Mouse (Mus musculus): ENCODE measurements around the gene Il4i1. TPM values are rescaled to one million over a fixed set of nuclear protein-coding genes. Genes with fewer than 3 reads are reported as not detected.

Gene Il4i1
- polyA plus RNA-seq, 1 experiment, result 71.7 TPM

GRCm38 (mm10) chr7:44883036-44883435 lies 66.8 kb downstream of the Il4i1 start:
- DNase-seq, result no peak
- H3K36me3 ChIP-seq (ENCODE audit: control insufficient read depth, insufficient read depth, low read length), result peaks cover 28% of the 10 kb centered on the region
- H3K27me3 ChIP-seq (ENCODE audit: control insufficient read depth, insufficient read depth, low read length), result no peaks in the 10 kb centered on the region

DNA sequence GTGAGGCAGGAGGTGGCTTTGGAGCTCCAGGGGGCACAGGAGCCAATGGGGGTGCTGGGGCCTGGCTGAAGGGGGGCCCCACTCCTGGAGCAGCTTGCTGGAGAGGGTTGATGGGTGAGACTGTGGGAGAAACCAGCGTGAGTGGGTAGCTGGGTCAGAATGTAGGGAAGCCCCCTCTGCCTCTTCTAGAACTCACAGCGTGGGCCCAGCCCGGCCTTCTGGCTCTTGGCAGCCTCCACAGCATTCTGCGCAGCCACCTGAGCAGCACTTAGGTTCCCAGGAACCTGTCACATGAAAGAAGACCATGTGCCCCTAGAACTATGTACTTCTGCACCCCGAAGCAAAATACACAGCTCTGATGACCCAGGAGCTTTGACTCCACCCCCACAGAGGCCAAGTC lies 68.5 kb downstream of the Il4i1 start:
- no peaks in the 10 kb centered on the region for H3K4me1 ChIP-seq (replicated peaks; ENCODE audit: control insufficient read depth, insufficient read depth, low read length)
- DNase-seq, result no peak
- no peak overlapping the region for H3K4me3 ChIP-seq (ENCODE audit: control insufficient read depth, insufficient read depth, low read length)
- no peak overlapping the region for H3K27ac ChIP-seq (ENCODE audit: control insufficient read depth, insufficient read depth, low read length)
- H3K36me3 ChIP-seq (ENCODE audit: control insufficient read depth, insufficient read depth, low read length), result peaks cover 28% of the 10 kb centered on the region
- WGBS, result 96% methylated on average over 5 of the region's 5 CpGs
- no peak for TF ChIP-seq POLR2A (IDR thresholded peaks at IDR 0.05; ENCODE audit: control insufficient read depth, extremely low read depth, insufficient read depth, low read length, poor library complexity)
- no peak for TF ChIP-seq CTCF (IDR thresholded peaks at IDR 0.05; ENCODE audit: borderline replicate concordance, control insufficient read depth, extremely low read depth, insufficient read depth, low read length, poor library complexity)
- H3K27me3 ChIP-seq (ENCODE audit: control insufficient read depth, insufficient read depth, low read length), result no peaks in the 10 kb centered on the region

More at GRCm38 (mm10) chr7:44883036-44883435, 66.8 kb downstream of the Il4i1 start:
- Histone ChIP-seq H3K4me1 (replicated peaks; ENCODE audit: control insufficient read depth, insufficient read depth, low read length) (no peaks in the 10 kb centered on the region), H3K4me3 (ENCODE audit: control insufficient read depth, insufficient read depth, low read length) (no peak overlapping the region), H3K27ac (ENCODE audit: control insufficient read depth, insufficient read depth, low read length) (no peak overlapping the region)
- TF ChIP-seq CTCF (IDR thresholded peaks at IDR 0.05; ENCODE audit: borderline replicate concordance, control insufficient read depth, extremely low read depth, insufficient read depth, low read length, poor library complexity) (no peak), POLR2A (IDR thresholded peaks at IDR 0.05; ENCODE audit: control insufficient read depth, extremely low read depth, insufficient read depth, low read length, poor library complexity) (no peak)
- WGBS, result 98% methylated on average over 3 of the region's 3 CpGs

- 89% methylated on average over 7 of the region's 7 CpGs for WGBS
- DNase-seq, result no peak
- no peaks in the 10 kb centered on the region for H3K27me3 ChIP-seq (ENCODE audit: control insufficient read depth, insufficient read depth, low read length)
- H3K36me3 ChIP-seq (ENCODE audit: control insufficient read depth, insufficient read depth, low read length), result peaks cover 24% of the 10 kb centered on the region
- H3K27ac ChIP-seq (ENCODE audit: control insufficient read depth, insufficient read depth, low read length), result no peak overlapping the region
- peaks cover 17% of the 10 kb centered on the region for H3K4me1 ChIP-seq (replicated peaks; ENCODE audit: control insufficient read depth, insufficient read depth, low read length)
- H3K4me3 ChIP-seq (ENCODE audit: control insufficient read depth, insufficient read depth, low read length), result no peak overlapping the region
- TF ChIP-seq POLR2A (IDR thresholded peaks at IDR 0.05; ENCODE audit: control insufficient read depth, extremely low read depth, insufficient read depth, low read length, poor library complexity) (no peak), CTCF (IDR thresholded peaks at IDR 0.05; ENCODE audit: borderline replicate concordance, control insufficient read depth, extremely low read depth, insufficient read depth, low read length, poor library complexity) (no peak)
Observed at GRCm38 (mm10) chr7:44886964-44887363, 70.8 kb downstream of the Il4i1 start.

DNA sequence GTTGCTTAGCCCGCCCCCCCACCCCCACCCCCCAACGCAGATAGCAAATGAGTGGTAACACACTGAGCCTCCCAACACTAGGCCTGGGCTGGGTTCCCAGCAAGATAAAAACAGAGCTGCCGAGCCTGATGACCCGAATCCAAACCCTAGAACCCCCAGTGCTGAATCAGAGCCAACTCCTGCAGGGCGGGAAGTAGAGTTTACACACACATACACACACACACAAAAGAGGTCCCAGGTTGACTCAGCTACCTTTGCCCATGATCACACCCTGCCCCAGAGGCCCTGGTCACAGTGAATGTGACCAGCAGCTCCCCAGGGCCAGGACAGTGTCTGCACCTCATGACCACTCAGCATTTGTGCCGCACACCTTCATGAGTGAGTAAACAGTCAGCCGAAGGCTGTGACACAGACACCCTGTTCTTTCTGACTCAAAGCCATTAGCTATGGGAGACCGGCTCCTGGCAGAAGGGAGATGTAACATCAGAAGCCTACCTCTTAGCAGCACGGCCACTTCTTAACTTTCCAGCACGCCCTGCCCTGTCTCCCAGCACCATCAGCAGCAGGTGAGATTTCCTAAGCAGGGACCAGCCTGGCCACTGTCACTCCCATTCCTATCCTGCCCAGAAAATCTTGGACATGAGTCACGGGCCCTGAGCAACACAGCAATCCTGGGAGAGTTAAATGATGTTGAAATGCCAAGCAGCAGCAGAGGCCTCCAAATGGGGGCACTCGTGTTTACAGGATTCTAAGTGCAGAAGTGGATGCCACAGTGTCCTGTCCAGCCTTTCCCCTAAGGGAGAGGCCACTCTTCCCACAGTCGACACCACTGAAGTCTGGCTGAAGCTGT lies 72.3 kb downstream of the Il4i1 start:
- Histone ChIP-seq H3K4me1 (replicated peaks; ENCODE audit: control insufficient read depth, insufficient read depth, low read length) (peaks cover 17% of the 10 kb centered on the region), H3K4me3 (ENCODE audit: control insufficient read depth, insufficient read depth, low read length) (no peak overlapping the region), H3K27me3 (ENCODE audit: control insufficient read depth, insufficient read depth, low read length) (no peaks in the 10 kb centered on the region), H3K27ac (ENCODE audit: control insufficient read depth, insufficient read depth, low read length) (no peak overlapping the region), H3K36me3 (ENCODE audit: control insufficient read depth, insufficient read depth, low read length) (peaks cover 13% of the 10 kb centered on the region)
- 95% methylated on average over 13 of the region's 13 CpGs for WGBS
- TF ChIP-seq CTCF (IDR thresholded peaks at IDR 0.05; ENCODE audit: borderline replicate concordance, control insufficient read depth, extremely low read depth, insufficient read depth, low read length, poor library complexity) (no peak), POLR2A (IDR thresholded peaks at IDR 0.05; ENCODE audit: control insufficient read depth, extremely low read depth, insufficient read depth, low read length, poor library complexity) (no peak)
- DNase-seq, result no peak

DNA sequence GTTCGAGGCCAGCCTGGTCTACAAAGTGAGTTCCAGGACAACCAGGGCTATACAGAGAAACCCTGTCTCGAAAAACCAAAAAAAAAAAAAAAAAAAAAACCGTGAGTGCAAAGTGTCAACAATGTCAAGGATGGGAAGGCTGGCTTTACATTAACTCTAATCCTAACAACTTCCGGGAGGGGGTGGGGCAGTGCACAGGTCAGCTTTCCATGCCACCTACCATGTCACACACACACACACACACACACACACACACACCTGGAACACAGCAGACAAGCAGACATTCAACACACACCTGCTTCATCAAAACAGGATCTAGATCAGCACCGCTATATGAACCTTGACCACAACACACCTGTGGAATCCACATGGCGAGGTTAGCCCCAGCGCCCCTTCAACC lies 74.0 kb downstream of the Il4i1 start:
- Histone ChIP-seq H3K27me3 (ENCODE audit: control insufficient read depth, insufficient read depth, low read length) (no peaks in the 10 kb centered on the region), H3K4me1 (replicated peaks; ENCODE audit: control insufficient read depth, insufficient read depth, low read length) (peaks cover 17% of the 10 kb centered on the region), H3K36me3 (ENCODE audit: control insufficient read depth, insufficient read depth, low read length) (no peaks in the 10 kb centered on the region), H3K27ac (ENCODE audit: control insufficient read depth, insufficient read depth, low read length) (no peak overlapping the region), H3K4me3 (ENCODE audit: control insufficient read depth, insufficient read depth, low read length) (no peak overlapping the region)
- 85% methylated on average over 7 of the region's 7 CpGs for WGBS
- no peak for DNase-seq
- TF ChIP-seq CTCF (IDR thresholded peaks at IDR 0.05; ENCODE audit: borderline replicate concordance, control insufficient read depth, extremely low read depth, insufficient read depth, low read length, poor library complexity), result no peak
- TF ChIP-seq POLR2A (IDR thresholded peaks at IDR 0.05; ENCODE audit: control insufficient read depth, extremely low read depth, insufficient read depth, low read length, poor library complexity), result no peak

Other genes starting within 250 kb of the Il4i1 start
- gene Napsa, start 244.0 kb upstream of the Il4i1 start, polyA plus RNA-seq (2012; rRNA removed), result 28.0 and 32.0 TPM in 2 replicates
- gene Kcnc3, start 225.7 kb upstream of the Il4i1 start, polyA plus RNA-seq (2012; rRNA removed), result 0.82 and 1.0 TPM in 2 replicates
- 1.9 and 3.7 TPM in 2 replicates for gene Myh14, start 145.5 kb upstream of the Il4i1 start, polyA plus RNA-seq (2012; rRNA removed)
- gene Izumo2, start 107.6 kb upstream of the Il4i1 start, polyA plus RNA-seq (2012; rRNA removed), result not detected in 2 replicates
- 105 and 111 TPM in 2 replicates for gene Vrk3, start 68.0 kb upstream of the Il4i1 start, polyA plus RNA-seq (2012; rRNA removed)
- gene Zfp473, start 65.3 kb upstream of the Il4i1 start, polyA plus RNA-seq (2012; rRNA removed), result 1.1 TPM in 2 replicates
- gene Nup62, start 299 bp upstream of the Il4i1 start, polyA plus RNA-seq (2012; rRNA removed), result 189 and 223 TPM in 2 replicates
- 76.5 and 102 TPM in 2 replicates for gene Atf5, start 271 bp downstream of the Il4i1 start, polyA plus RNA-seq (2012; rRNA removed)
- gene Akt1s1, start 32.6 kb downstream of the Il4i1 start, polyA plus RNA-seq (2012; rRNA removed), result 91.4 and 120 TPM in 2 replicates
- gene Tbc1d17, start 32.7 kb downstream of the Il4i1 start, polyA plus RNA-seq (2012; rRNA removed), result 138 and 151 TPM in 2 replicates
- gene Pnkp, start 40.8 kb downstream of the Il4i1 start, polyA plus RNA-seq (2012; rRNA removed), result 110 and 135 TPM in 2 replicates
- 316 and 338 TPM in 2 replicates for gene Ptov1, start 53.4 kb downstream of the Il4i1 start, polyA plus RNA-seq (2012; rRNA removed)
- 220 and 266 TPM in 2 replicates for gene Med25, start 76.3 kb downstream of the Il4i1 start, polyA plus RNA-seq (2012; rRNA removed)
- gene Fuz, start 79.7 kb downstream of the Il4i1 start, polyA plus RNA-seq (2012; rRNA removed), result 60.9 and 73.3 TPM in 2 replicates
- 133 and 147 TPM in 2 replicates for gene Ap2a1, start 113.1 kb downstream of the Il4i1 start, polyA plus RNA-seq (2012; rRNA removed)
- gene Tsks, start 126.8 kb downstream of the Il4i1 start, polyA plus RNA-seq (2012; rRNA removed), result 0.29 and 1.0 TPM in 2 replicates
- gene Cpt1c, start 158.5 kb downstream of the Il4i1 start, polyA plus RNA-seq (2012; rRNA removed), result 4.4 and 6.8 TPM in 2 replicates
- 242 and 260 TPM in 2 replicates for gene Prmt1, start 170.2 kb downstream of the Il4i1 start, polyA plus RNA-seq (2012; rRNA removed)
- gene Irf3, start 181.3 kb downstream of the Il4i1 start, polyA plus RNA-seq (2012; rRNA removed), result 227 and 277 TPM in 2 replicates
- 85.6 and 87.4 TPM in 2 replicates for gene Bcl2l12, start 182.3 kb downstream of the Il4i1 start, polyA plus RNA-seq (2012; rRNA removed)
- gene Scaf1, start 200.0 kb downstream of the Il4i1 start, polyA plus RNA-seq (2012; rRNA removed), result 118 and 131 TPM in 2 replicates
- 41.7 and 62.3 TPM in 2 replicates for gene Rras, start 201.6 kb downstream of the Il4i1 start, polyA plus RNA-seq (2012; rRNA removed)
- 32.7 and 43.5 TPM in 2 replicates for gene Prr12, start 236.5 kb downstream of the Il4i1 start, polyA plus RNA-seq (2012; rRNA removed)
- 159 and 165 TPM in 2 replicates for gene Nosip, start 246.0 kb downstream of the Il4i1 start, polyA plus RNA-seq (2012; rRNA removed)
- gene Prrg2, start 246.3 kb downstream of the Il4i1 start, polyA plus RNA-seq (2012; rRNA removed), result 32.4 and 40.5 TPM in 2 replicates